Mouse (Mus musculus): ENCODE data around the gene Smim24.
A peak's percentile ranks its signal among the peaks of the same experiment; 100 is the strongest.

Smim24 gene

DNA sequence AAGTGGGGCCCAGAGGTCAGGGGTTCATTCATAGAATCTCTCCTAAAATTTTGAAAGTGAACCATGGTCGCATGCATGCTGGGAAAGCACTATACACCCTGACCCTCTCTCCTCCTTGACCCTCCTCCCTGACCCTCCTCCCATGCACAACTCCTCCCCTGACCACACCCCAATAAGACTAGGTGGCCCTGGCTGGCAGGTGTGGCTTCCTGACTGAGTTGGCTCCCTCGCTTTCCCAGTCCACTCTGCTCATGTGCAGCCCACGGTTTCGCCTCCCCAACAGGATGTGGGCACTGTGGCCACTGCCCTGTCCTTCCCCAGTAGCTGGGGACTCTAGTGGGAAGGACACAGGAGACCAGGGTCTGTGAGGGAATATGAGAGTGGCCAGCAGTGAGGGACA lies 17.5 kb downstream of the Smim24 start:
- DNase-seq (ENCODE audit: low spot score) = no peak

DNA sequence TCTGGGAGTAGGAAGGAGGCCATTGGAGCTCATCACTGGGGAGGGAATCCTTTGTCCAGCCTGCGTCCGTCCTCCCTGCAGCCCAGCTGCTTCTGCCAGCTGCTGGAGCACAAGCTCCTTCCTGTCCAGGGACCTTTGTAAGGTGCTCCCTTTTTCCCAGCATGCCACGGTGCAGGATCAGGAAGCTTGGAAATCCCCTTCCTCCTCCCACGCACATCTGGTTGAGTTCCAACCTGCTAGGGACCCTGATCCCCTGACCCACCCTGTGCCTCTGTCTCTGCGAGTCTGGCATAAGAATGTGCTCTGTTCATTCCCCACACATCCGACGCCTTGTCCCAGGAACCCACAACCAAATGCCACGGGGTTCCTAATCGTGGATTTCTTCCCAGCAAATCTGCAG lies 18.1 kb downstream of the Smim24 start:
- DNase-seq (ENCODE audit: low spot score) = no peak

DNA sequence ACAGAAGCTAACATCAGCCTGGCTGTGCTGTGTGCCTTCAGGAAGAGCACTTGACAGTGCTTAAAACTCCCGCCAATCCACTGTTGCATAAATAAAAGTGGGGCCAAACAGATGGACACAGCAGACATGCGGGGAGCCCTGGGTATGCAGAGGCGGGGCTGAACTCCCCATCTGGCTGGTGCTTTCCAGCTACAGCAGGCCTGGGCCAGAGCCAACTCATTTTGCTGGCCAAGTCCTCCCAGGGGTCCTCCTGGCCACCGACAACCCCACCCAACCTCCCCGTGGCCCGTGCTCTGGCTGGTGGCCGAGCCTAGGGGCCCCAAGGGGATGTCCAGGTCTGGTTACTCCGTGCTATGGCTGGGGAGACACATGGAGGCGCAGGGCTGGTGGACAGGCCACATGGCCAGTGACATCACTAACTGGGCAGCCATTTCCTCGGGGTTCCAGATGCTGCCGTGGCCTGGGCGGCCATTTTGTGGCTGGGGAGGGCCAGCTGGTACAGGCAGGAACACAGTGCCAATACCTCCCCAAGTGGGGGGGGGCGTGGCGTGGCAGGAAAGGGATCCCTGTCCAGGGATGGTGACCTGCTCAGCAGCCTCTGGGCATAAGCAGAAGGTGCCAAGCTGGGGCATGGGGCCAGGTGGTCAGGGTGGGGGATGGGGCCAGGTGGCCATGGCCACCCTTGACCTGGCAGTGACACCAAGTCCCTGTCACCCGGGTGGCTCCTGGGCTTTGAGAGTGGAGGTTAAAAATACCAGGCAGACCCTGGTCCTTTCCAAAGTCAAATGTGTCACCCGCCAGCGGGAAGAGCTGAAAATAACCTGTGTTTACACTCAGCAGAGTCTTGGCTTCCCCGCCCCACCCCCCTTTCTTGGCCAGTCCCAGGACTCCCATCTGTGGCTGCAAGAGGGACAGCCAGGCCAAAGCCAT lies 18.9 kb downstream of the Smim24 start:
- no peak for DNase-seq (ENCODE audit: low spot score)

DNA sequence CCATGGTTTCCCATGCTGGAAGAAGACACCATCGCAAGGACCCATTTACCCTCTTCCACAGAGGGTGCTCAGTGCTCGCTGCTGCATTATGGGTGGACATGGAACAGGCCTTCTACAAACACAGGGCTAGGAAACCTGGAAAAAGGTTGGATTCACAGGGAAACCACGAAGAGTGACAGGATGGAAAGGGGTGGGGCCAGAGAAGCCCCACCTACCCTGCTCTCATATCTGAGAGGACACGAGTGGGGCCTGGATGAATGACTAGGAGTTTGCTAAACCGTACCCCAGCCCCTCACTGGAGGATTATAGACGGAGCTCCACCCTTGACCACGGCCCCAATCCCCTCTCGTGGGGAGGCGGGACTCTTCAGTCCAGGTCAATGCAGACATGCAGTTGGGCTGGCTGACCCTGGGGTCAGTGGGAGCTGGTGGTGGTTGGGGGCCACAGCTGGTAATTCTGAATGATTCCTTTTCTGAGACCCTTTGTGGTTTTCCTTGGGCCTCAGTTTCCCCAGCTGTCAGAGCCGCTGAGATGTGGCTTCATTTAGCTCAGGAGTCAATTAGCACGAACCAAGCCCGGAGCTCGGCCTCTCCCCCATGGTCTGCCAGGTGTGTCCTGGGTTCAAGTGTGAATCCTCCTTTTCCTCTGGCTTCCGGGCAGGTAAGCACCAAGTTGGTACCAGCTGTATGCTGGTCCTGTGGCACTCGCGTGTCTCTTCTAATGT lies 19.9 kb downstream of the Smim24 start:
- DNase-seq (ENCODE audit: low spot score) = no peak

DNA sequence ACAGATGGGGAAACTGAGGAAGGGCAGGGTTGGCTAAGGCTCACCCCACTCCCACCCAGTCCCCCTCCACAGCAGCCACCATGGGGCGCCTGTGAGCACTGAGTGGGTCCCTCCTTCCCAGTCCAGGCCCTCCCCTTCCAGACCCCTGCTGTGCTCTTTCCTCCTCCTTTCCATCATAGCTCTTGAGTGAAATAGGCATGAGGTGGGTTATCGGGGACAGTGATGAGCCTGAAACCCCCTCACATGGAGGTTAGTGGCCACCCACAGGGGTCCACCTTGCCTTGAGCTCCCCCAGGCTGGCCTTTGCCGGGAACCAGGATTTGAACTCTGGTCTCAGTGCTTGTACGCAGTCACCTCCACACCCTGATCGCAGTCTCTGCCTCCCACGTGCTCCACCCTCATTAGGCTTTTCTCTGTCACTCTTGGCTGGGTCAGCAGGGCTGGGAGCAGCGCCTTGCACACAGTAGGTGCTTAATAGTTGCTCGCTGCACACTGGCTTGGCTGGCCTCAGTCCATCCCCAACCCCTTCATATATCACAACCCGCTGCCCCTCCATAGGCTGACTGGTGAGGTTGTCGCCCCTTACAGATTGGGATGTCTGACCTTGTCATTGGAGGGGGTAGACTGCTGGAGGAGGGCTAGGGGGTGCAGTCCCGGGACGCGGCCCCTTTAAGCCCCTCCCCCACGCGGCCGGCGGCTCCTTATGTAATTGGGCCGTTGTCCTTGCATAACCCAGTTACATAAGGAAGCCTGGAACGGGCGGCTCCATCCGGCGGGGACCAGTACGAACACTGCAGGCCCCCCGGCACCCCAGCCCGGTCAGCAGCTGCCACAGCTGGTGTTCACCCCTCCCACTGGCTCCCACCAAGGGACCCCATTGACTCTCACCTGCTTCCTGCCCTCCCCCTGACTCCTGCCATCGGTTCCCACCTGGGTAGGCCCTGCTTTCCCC lies 20.7 kb downstream of the Smim24 start:
- DNase-seq (ENCODE audit: low spot score) = no peak

DNA sequence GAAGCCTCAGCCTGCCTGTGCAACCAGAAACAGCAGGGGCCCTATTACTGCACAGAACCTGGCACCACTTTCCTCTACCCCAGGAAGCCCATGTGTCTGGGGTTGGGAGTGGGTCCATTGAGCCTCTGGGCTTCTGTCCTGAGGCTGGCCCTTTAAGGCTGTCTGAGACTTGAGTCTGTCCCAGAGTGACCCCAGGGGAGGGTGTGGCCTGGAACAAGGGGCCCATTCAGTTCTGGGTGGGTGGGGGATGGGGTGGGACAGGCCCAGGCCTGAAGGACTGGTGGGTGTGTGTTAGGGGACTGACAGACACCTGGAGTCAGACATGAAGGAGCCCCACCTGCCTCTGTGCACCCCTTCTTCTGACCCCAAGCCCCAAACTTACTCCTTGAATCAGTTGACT lies 21.8 kb downstream of the Smim24 start:
- no peak for DNase-seq (ENCODE audit: low spot score)

DNA sequence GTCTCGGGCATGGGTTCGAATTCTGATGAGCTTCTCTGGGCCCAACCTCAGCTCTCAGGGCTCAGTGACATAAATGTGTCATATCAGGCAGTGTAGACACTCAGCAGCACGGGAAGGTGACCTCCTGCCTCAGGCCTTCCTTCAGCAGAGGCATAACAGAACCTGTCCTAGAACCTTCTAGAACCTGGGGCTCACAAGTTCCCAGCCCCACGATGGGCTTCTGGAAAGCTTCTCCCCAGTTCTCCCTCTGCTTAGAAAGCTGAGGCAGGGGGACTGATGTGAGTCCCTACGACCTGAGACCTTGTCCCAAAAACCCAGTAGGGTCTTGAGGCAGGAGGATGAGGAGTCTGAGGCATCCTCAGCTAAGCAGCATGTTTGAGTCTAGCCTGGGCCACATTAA lies 22.3 kb downstream of the Smim24 start:
- no peak for DNase-seq (ENCODE audit: low spot score)

DNA sequence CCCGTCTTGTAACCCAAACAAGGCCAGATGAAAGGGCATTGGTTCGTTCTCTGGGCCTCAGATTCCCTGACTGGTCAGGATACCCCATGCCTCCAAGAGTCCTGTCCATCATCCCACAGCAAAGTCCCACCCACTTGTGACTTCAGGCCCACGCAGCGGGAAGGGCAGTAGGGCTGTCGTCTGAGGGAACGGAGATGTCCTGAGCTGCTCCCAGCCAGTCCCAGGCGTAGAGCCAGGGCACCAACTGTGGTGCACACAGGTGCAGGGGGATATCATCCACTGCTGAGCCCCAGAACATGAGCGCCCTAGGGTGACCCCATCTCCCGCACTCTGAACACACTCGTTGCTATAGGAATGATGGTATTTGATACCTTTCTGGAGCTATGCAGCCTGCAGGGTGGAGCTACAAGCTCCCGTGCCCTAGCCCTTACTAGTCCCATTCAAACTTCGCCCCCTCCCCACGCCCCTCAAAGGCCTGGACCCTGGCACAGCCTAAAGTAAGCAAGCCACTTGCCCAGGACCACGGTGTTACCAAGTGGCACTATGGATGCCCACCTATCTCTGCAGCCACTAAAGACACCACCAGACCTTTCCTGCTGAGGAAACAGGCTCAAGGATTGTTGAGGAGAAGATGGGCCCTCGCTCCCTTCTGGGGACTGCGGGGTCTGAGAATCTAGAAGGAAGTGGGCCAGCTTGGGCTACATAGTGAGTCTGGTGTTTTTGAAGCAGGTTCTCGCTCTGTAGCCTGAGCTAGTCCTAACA lies 22.9 kb downstream of the Smim24 start:
- no peak for DNase-seq (ENCODE audit: low spot score)

DNA sequence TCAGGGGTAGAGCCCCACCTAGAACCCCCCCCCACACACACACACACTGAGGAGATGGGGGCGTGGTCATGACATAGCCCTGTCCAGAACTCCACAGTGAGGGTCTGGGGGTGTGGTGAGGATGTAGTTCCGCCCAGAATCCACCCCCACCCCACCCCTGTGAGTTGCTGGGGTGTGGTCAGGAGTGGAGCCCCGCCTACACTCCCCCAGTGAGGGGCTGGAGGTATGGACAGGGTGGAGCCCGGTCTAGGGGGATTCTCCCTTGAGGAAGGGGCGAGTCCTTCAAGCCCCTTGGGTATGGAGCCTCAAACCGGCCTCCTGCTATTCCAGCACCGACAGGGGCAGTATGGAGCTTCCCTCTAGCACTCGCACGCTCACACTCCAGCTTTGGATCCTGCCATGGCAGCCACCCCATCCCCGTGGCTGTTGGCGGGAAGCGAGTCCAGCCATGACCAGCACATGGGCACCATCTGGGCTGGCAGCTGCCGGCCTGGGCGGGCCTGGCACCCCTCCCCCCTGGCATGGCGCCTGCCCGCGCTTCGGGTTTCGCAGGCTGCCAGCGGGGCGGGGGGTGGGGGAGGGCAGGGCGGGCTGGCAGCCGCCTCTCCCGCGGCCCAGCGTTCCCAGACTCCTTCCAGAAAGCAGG lies 23.9 kb downstream of the Smim24 start:
- peak; percentile 88 for DNase-seq (ENCODE audit: low spot score)

DNA sequence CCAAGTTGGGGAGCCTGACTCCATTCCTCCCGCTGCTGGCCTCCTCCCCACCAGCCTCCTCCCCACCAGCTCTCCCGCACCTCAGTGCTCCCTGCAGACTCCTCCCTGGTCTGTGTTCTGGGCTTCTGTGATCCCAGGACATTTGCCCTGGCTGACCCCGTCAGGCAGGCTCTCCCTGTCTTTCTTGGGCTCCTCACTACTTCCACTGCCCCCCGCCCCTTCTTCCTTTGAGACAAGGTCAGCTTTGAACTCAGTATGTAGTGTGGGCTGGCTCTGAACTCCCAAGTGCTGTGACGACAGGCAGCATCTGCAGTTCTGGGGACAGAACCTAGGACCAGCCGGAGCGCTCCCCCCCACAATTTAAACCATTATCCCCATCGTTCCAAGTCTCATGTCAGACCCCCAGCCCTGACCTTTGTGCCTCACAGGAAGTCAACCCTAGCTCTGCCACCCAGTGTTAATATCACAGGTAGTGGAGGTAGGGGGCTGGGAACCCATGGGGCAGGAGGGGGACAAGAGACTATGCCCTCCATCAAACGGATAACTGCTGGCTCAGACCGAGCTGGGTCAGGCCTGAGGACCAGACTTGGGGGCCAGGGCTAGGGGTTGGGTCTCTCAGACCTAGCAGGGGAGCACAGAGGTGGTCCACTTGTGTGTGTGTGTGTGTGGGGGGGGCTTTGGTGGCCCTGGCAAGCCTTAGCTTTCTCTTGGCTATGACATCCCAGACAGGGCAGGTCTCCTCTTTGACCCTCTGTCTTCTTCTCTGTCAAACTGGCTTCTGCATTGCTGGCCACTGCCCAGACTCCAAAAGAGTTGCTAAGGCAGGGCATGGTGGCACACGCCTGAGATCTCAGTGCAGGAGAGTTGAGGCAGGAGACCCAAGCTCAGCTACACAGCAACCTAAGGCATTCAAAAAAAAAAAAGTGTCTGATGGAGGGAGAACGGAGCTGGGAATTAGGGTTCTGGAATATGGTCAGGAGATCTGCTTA lies 24.7 kb downstream of the Smim24 start:
- DNase-seq (ENCODE audit: low spot score) = no peak

DNA sequence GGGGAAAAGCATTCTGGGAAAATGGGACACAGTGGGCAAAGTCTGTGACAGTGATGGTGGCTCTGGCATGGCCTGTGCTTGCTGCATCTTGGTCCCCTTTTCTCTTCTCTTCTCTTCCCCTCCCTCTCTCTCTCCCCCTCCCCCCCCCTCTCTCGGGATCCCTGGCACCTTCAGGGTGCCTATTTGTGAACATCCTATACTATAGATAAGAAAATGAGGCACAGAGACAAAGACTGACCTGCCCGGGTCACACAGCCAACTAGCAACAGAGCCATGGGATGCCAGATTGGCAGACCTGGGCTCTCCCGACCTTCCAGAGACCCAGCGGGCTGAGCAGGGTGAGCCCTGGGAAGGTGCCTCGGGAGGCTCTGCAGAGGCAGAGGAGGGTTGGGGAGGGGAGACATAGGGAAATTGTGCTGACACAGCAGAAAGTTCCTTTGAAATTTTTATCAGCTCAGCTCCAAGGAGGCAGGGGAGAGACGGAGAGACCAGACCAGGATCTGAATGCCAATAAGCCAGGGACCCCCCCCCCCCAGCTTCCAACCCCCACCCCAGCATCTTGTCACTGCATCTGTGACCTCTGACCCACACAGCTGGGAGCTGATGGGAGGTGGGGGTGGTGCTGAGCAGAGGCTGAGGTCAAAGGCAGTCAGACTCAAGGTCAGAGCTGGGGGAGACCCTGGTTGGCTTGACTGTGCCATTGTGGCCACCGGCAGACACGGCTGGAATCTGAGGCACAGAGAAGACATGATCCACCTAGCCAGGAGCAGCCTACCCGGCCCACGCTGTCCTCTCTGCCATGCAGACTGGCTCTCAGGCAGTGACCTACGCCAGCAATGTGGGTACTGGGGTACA lies 25.6 kb downstream of the Smim24 start:
- DNase-seq (ENCODE audit: low spot score) = no peak

DNA sequence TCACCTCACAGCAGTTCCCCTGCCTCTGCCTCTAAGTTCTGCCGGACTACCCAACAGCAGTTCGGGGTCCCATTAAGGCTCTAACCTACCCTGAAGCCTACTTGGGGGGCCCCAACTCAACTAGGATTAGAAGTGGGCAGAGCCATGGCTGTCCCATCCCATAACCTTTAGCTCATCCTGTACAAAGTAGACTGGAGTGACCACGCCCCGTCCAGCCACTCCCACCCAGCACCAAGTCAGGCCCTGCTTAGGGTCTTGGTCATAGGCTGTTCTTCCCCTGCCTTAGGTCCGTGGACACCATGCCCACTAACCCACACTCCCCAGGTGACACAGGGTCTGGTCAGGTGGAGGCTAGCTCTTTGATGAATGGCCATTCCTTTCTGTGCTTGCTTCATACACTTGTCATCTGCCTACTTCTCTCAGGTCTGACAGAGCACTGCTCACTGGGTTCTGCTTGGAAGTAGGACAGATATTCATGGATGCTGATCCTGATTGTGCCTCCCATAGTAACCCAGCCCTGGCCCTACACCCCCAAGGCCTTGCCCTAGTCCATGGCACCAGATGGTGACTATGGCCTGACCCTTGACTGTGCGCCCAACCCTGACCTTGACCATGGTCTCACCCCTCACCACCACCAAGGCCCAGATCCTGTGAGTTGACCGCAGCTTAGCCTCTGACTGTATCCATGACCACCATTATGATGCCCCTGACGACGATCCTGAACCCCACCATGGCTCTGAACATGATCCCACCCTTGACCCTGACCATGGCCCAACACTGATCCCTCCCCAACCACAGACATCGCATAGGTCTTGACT lies 26.5 kb downstream of the Smim24 start:
- no peak for DNase-seq (ENCODE audit: low spot score)

DNA sequence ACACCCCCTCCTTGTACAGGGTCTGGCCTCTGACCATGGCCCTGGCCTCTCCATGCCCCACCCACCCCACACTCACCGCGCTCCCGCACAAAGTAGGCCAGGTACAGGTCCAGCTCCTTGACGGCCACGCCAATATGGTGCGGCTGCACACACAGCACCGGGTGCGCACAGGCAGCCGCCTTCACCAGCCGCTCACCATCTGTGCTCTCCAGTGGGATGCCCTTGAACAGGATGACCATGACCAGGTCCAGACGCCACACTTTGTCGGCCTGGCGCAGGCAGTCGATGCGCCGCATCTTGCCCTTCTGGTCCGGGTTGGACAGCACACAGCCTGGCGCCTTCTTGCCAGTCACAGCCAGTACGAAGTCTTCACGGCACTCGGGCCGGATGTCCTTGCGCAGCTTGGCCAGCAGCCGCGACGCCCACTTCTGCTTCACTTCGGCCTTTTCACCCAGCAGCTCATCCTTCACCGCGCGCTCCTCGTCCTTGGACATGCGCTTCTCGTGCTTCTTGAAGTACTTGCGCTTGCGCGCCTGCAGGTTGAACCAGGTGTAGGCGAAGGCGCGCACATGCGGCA lies 27.4 kb downstream of the Smim24 start:
- DNase-seq (ENCODE audit: low spot score) = no peak

DNA sequence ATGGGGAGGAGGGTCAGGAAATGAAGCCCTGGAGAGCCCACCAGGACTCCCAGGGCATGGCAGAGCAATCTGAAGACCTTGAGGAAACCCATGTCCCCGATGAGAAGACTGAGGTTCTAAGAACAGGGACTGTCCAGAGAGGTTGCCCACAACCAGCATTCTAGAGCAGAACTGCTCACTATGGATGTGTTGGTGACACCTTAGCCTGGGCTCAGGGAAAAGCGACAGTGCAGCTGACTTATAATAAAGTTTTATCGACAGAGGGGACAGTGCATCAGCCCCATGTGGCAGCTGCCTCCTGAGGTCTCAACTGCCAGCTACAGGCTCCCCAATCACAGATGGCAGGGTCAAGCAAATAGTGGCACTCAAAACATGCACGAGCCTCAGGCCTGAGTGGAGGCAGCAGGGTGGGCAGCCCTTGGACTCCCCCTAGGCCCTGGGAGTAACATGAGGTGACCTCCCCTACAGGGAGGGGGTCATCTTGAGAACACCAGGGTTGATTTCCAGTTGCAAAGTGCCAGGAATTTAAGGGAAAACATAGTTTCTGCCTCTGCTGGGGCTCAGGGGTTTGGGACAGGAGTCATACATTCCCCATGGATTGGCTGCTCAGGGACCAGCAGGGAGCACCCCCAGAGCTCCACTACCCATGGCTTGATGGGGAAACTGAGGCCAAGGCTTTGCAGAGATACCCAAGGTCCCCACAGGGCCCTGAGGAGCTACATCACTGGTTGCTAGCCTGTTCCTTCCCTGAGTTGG lies 28.4 kb downstream of the Smim24 start:
- no peak for DNase-seq (ENCODE audit: low spot score)

DNA sequence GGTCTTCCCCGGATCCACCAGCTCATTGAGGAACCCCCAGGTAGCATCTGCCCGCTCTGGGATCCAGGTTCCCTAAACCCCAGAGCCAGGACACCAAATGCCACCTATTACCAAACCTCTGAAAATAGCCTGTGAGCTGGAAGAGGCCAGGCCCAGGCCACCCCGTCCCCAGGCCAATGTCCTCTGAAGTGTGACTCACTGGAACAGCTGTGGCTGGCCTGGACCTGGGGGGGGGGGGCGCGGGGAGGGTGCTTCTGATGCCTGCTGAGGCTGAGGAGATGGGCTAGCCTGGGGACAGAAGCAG lies 28.9 kb downstream of the Smim24 start:
- no peak for DNase-seq (ENCODE audit: low spot score)

DNA sequence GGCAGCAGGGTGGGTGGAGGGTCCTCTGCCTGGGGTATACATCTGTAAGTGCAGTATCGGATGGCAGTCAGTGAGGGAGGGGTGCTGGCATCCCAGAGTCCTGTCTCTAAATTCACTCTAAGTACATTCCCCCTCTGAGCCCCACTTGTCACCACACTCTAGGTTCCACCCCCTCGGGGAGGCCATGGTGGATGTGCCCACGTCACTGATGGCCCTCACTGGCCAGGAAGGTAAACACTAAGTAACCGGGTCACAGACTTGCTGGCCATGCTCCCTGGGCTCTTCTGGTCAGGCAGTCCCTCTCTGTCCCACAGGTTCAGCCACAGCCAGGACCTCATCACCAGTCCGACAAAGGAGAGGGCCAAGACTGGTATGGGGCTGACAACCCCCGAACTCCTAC lies 29.3 kb downstream of the Smim24 start:
- no peak for DNase-seq (ENCODE audit: low spot score)

DNA sequence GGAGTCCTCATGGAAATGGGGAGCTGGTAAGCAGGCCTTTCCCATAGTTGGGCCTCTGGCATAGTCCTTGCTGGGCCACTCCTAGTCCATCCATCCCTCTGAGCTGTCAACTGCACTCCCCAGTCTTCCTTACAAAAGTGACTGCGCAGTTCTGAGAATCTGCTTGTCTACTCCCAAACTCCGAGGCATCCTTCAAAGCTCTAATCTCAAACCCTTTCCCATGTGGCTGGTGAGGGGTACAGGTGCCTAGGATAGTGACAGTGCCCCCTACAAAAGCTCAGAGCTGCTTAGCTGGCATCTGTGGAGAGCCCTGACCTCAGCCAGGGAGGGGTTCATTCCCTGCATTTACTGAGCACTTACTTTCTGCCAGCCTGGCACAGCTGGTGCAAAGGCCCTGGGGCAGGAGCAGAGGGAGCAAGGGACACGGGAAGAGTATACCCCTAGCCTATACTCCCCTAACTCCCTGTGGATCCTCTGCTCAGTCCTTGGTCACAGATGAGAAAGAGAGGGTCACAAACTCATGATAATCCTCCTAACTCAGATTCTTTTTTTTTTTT lies 29.9 kb downstream of the Smim24 start:
- DNase-seq (ENCODE audit: low spot score) = no peak
